Mouse (Mus musculus) CH12.LX (cell line): ENCODE results near the gene Lamtor5. TPM values are rescaled to one million over a fixed set of nuclear protein-coding genes. Genes with fewer than 3 reads are reported as not detected.

Source experiments
- DNase-seq: peaks from one replicate; pipeline ENCODE4 v3.0.0-alpha.2; 2013; ENCODE audit errors: extremely low read depth
- H3K27ac ChIP-seq: 2 replicates; pipeline ENCODE4 v1.5.1; 2012; ENCODE audit warnings: low read depth, mild to moderate bottlenecking, control low read depth, moderate library complexity; ENCODE audit not compliant: insufficient read depth
- H3K27me3 ChIP-seq: replicated peaks from 2 replicates; pipeline ENCODE3; 2012; ENCODE audit warnings: inconsistent platforms
- H3K36me3 ChIP-seq, 2 experiments: replicated peaks in 1 of 2; 2 replicates each; pipeline versions ENCODE3 to v1.6.1; 2012; ENCODE audit warnings: inconsistent platforms in 1 of 2, low read length in 1 of 2, mild to moderate bottlenecking in 1 of 2, mixed read lengths in 1 of 2, moderate library complexity in 1 of 2; ENCODE audit not compliant: control insufficient read depth in 1 of 2, insufficient read depth in 1 of 2
- H3K4me1 ChIP-seq, 2 experiments: 2 replicates each; pipeline ENCODE4 v1.6.1; 2012; ENCODE audit warnings: inconsistent platforms in 1 of 2, moderate library complexity in 1 of 2; ENCODE audit not compliant: insufficient read depth in 2 of 2, control insufficient read depth in 1 of 2
- H3K4me2 ChIP-seq: 2 replicates; pipeline ENCODE4 v1.6.1; 2012; ENCODE audit warnings: low read depth, mild to moderate bottlenecking, control low read depth; ENCODE audit not compliant: poor library complexity, insufficient read depth, severe bottlenecking
- H3K4me3 ChIP-seq, 3 experiments: fragments of 150-350 bp in 1 of 3; sonication (generic) in 1 of 3; replicated peaks in 1 of 3; 2 replicates each; pipeline versions ENCODE3 to v1.5.1; 2011 to 2012; ENCODE audit warnings: low read depth in 2 of 3, low read length in 2 of 3, mild to moderate bottlenecking in 2 of 3, moderate library complexity in 2 of 3, control low read depth in 1 of 3, improper control_type of control experiment in 1 of 3, inconsistent platforms in 1 of 3, mixed read lengths in 1 of 3; ENCODE audit not compliant: poor library complexity in 1 of 3
- H3K79me2 ChIP-seq: replicated peaks from 2 replicates; pipeline ENCODE4 v1.6.1; 2012; ENCODE audit warnings: mild to moderate bottlenecking, moderate library complexity; ENCODE audit not compliant: control insufficient read depth, poor library complexity, insufficient read depth, severe bottlenecking; ENCODE audit errors: extremely low read depth
- H3K9ac ChIP-seq: 2 replicates; pipeline ENCODE4 v1.6.1; 2012; ENCODE audit warnings: low read depth, mild to moderate bottlenecking, control low read depth, moderate library complexity; ENCODE audit not compliant: insufficient read depth
- H3K9me3 ChIP-seq: replicated peaks from 2 replicates; pipeline ENCODE3; 2012; ENCODE audit warnings: low read length, inconsistent platforms, mixed read lengths
- BHLHE40 ChIP-seq: IDR thresholded peaks from 2 replicates; pipeline ENCODE4 v1.6.1; 2011; ENCODE audit warnings: mild to moderate bottlenecking, low read depth, low read length, improper control_type of control experiment
- CHD1 ChIP-seq: IDR thresholded peaks from 2 replicates; pipeline ENCODE4 v1.6.1; 2012; ENCODE audit warnings: low read depth, low read length, improper control_type of control experiment, inconsistent platforms
- ELF1 ChIP-seq: IDR thresholded peaks from 2 replicates; pipeline ENCODE4 v1.6.1; 2014; ENCODE audit warnings: low read depth, mild to moderate bottlenecking, inconsistent platforms, low read length, improper control_type of control experiment
- EP300 ChIP-seq: IDR thresholded peaks from 2 replicates; pipeline ENCODE4 v1.6.1; 2011; ENCODE audit warnings: low read length, improper control_type of control experiment
- GABPA ChIP-seq: IDR thresholded peaks from 2 replicates; pipeline ENCODE4 v1.6.1; 2012; ENCODE audit warnings: low read depth, low read length, improper control_type of control experiment, inconsistent platforms; ENCODE audit not compliant: insufficient replicate concordance
- HCFC1 ChIP-seq: IDR thresholded peaks from 2 replicates; pipeline ENCODE4 v1.6.1; 2012; ENCODE audit warnings: low read depth, mild to moderate bottlenecking, inconsistent platforms, low read length, improper control_type of control experiment
- IRF4 ChIP-seq: IDR thresholded peaks from 2 replicates; pipeline ENCODE4 v1.6.1; 2014; ENCODE audit warnings: low read depth, mild to moderate bottlenecking, inconsistent platforms, low read length, improper control_type of control experiment
- JUN ChIP-seq: IDR thresholded peaks from 2 replicates; pipeline ENCODE4 v1.6.1; 2011; ENCODE audit warnings: low read depth, mild to moderate bottlenecking, low read length, improper control_type of control experiment, moderate library complexity; ENCODE audit not compliant: insufficient read depth
- JUND ChIP-seq: conservative IDR thresholded peaks from 2 replicates; pipeline ENCODE4 v1.6.1; 2011; ENCODE audit warnings: low read depth, low read length, improper control_type of control experiment
- MAFK ChIP-seq: IDR thresholded peaks from 2 replicates; pipeline ENCODE4 v1.6.1; 2011; ENCODE audit warnings: low read length, improper control_type of control experiment; ENCODE audit not compliant: insufficient replicate concordance
- MAX ChIP-seq: IDR thresholded peaks from 2 replicates; pipeline ENCODE4 v1.6.1; 2011; ENCODE audit warnings: low read length, improper control_type of control experiment
- MEF2A ChIP-seq: IDR thresholded peaks from 2 replicates; pipeline ENCODE4 v1.6.1; 2014; ENCODE audit warnings: low read depth, mild to moderate bottlenecking, inconsistent platforms, low read length, improper control_type of control experiment, borderline replicate concordance
- NRF1 ChIP-seq: IDR thresholded peaks from 2 replicates; pipeline ENCODE4 v1.6.1; 2014; ENCODE audit warnings: low read depth, mild to moderate bottlenecking, inconsistent platforms, low read length, improper control_type of control experiment, moderate library complexity
- POLR2A ChIP-seq: IDR thresholded peaks from 2 replicates; pipeline ENCODE4 v1.6.1; 2011; ENCODE audit warnings: low read depth, mild to moderate bottlenecking, improper control_type of control experiment, low read length
- RAD21 ChIP-seq: IDR thresholded peaks from 2 replicates; pipeline ENCODE4 v1.6.1; 2011; ENCODE audit warnings: low read depth, mild to moderate bottlenecking, low read length, improper control_type of control experiment, moderate library complexity
- TCF12 ChIP-seq: IDR thresholded peaks from 2 replicates; pipeline ENCODE4 v1.6.1; 2014; ENCODE audit warnings: low read depth, mild to moderate bottlenecking, inconsistent platforms, low read length, improper control_type of control experiment
- ZC3H11A ChIP-seq: IDR thresholded peaks from 2 replicates; pipeline ENCODE4 v1.6.1; 2012; ENCODE audit warnings: low read depth, mild to moderate bottlenecking, inconsistent platforms, low read length, improper control_type of control experiment
- ZMIZ1 ChIP-seq: IDR thresholded peaks from 2 replicates; pipeline ENCODE4 v1.6.1; 2012; ENCODE audit warnings: low read depth, mild to moderate bottlenecking, inconsistent platforms, low read length, improper control_type of control experiment
- dilution Hi-C: fragments of 300-500 bp; cut with MboI; formaldehyde crosslinking; loops from 2 replicates; pipeline ENCODE4 v1.14.3; 2020; ENCODE audit warnings: low sequenced_read_pairs; ENCODE audit not compliant: extremely low pct_unique_long_range_greater_than_20kb, extremely low pct_ligation_motif_present
- in situ Hi-C: fragments of 300-500 bp; cut with MboI; formaldehyde crosslinking; loops from 3 replicates; pipeline ENCODE4 v1.14.3; 2019; ENCODE audit warnings: low sequenced_read_pairs, low pct_ligation_motif_present, low pct_unique_long_range_greater_than_20kb, mixed read lengths
- polyA plus RNA-seq: library from polyadenylated mRNA; unstranded; fragments of >175 nt; gene quantifications from 2 replicates; pipeline ENCODE4 v1.2.1, GENCODE M21; 2012; ENCODE audit warnings: low read depth; ENCODE audit not compliant: insufficient read length
- total RNA-seq, 2 experiments: library from RNA; depleted of rRNA; stranded (reverse); fragments of 300-350 nt in 1 of 2; fragments of >200 nt in 1 of 2; gene quantifications; 2 replicates each; pipeline ENCODE4 v1.2.3; 2012 to 2014

Gene Lamtor5
- total and polyA plus RNA-seq, 3 experiments, result 119 to 162 (median 137) TPM

- no peaks in the 10 kb centered on the region for H3K79me2 ChIP-seq
- H3K9me3 ChIP-seq, result no peaks in the 10 kb centered on the region
- H3K27me3 ChIP-seq, result peaks cover 23% of the 10 kb centered on the region
- no peak within 1 kb of the TSS for H3K4me3 ChIP-seq
- H3K9ac ChIP-seq, result no peak within 1 kb of the TSS
- H3K36me3 ChIP-seq, result no peaks in the 10 kb centered on the region
- no peaks in the 10 kb centered on the region for H3K4me1 ChIP-seq
- no peak within 1 kb of the TSS for H3K4me2 ChIP-seq
- DNase-seq, result no peak
- dilution Hi-C loops, result no loop called here
- no peak for TF ChIP-seq CHD1
- TF ChIP-seq ZC3H11A, result no peak
- TF ChIP-seq NRF1, result no peak
- no peak for TF ChIP-seq ELF1
- TF ChIP-seq JUN, result no peak
- TF ChIP-seq MAFK, result no peak
- in situ Hi-C loops, result loop anchor here (10.0 kb wide), 1 partner anchor 225 kb away; no protein-coding TSS in a partner anchor
- no peak within 1 kb of the TSS for H3K27ac ChIP-seq
Measured at GRCm38 (mm10) chr3:107239607-107240006, 39.1 kb upstream of the Lamtor5 start, which contains the start of gene Prok1. Gene Prok1, minus strand, starts transcription at chr3:107239707.

GRCm38 (mm10) chr3:107241389-107242094, 37.1 kb upstream of the Lamtor5 start:
- Histone ChIP-seq H3K36me3 (no peaks in the 10 kb centered on the region), H3K79me2 (no peaks in the 10 kb centered on the region), H3K4me3 (no peak overlapping the region), H3K27ac (no peak overlapping the region), H3K9me3 (no peaks in the 10 kb centered on the region), H3K4me2 (no peak overlapping the region), H3K4me1 (no peaks in the 10 kb centered on the region), H3K9ac (no peak overlapping the region), H3K27me3 (peaks cover 36% of the 10 kb centered on the region)
- TF ChIP-seq IRF4 (no peak), RAD21 (no peak), ELF1 (no peak), POLR2A (no peak), ZMIZ1 (no peak), JUND (no peak), TCF12 (no peak), GABPA (no peak), MAX (no peak), MEF2A (no peak), BHLHE40 (no peak), EP300 (no peak), NRF1 (no peak), CHD1 (no peak), HCFC1 (no peak), MAFK (no peak)
- dilution Hi-C loops, result no loop called here
- in situ Hi-C loops, result loop anchor here (10.0 kb wide), 1 partner anchor 223 kb away; no protein-coding TSS in a partner anchor
- DNase-seq, result no peak
